Mouse (Mus musculus): Measurements from ENCODE around the gene Ccna1.

The Ccna1 gene

GRCm38 (mm10) chr3:55065738-55066665 lies 10.7 kb upstream of the Ccna1 start:
- no peak for DNase-seq (ENCODE audit: low spot score in 2 of 2)

DNA sequence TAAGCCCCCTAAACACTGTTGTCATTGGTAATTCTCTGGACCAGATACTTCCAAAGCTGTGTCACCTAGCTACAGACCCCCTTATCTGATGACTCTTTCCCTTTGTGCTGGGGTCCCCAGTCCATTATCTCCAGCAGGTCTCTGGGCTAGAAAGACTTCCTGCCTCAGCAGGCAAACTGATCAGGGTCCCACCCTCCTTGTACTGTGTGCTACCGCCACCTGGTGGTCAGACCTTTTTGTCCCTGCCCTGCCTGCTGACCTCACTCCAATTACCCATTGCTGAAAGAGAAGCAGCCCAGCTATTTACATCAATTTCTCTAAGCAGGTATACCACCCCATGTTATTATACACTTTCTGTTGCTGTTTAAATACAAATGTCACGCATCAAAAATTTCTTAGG lies 9.1 kb upstream of the Ccna1 start:
- DNase-seq (ENCODE audit: low spot score in 2 of 2), result peak; percentile 49 to 77

DNA sequence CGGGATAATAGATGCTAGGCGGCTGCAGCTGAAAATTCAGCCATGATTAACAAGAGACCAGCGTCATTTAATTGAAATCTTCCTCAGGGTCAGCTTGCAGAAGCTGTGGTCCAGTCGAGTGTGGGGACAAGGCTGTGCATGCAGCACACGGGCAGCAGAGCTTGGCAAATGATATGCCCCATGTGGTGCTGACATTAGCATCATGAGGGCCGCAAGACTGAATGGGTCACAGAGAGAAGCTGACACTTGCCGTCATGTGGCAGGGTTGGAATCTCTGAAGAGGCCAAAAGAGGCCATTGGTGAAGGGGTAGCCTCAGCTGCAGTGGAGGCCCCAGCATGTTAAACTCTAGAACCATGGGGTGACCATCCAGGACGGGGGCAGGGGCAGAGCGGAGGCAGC lies 7.4 kb upstream of the Ccna1 start:
- DNase-seq (ENCODE audit: low spot score in 2 of 2), result peak in 1 of 2 experiments; percentile 41

DNA sequence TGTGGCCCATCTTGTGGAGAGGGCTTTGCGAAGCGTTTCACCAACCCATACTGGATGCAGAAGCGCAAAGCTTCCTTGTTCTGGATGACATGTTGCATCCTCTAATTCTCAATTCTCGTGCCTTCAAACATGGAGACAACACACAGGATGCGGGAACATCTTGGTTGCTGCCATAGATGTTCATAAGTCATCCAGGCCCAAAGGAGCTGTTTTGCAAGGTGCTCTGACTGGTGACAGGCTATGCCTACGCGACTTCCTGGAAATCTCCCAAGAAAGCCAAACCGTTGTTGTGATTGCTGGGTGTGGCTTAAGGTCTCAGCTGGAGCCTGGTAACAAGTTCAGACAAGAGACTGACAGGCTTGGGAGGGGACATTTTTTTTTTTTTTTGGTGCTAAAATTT lies 1.1 kb upstream of the Ccna1 start:
- DNase-seq (ENCODE audit: low spot score in 2 of 2), result no peak

GRCm38 (mm10) chr3:55055747-55056120 lies 433 bp upstream of the Ccna1 start:
- no peak for DNase-seq (ENCODE audit: low spot score in 2 of 2)

DNA sequence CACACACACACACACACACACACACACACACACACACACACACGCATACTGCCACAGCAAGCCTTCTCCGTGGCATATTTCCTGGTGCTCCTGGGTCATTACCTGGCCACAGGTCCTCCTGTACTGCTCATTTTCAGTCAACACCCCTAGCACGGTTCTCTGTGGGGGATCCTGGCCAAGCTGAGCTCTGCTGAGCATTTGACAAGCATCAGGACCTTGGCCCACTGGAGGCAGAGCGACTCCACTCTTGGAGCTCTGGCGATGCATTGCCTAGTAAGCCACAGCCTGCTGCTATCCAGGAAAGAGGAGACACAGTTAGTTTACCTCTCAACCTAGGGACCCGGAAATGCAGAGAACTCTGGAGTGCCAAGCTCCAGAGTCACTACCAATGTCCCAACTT lies 1.1 kb downstream of the Ccna1 start:
- no peak for DNase-seq (ENCODE audit: low spot score in 2 of 2)

DNA sequence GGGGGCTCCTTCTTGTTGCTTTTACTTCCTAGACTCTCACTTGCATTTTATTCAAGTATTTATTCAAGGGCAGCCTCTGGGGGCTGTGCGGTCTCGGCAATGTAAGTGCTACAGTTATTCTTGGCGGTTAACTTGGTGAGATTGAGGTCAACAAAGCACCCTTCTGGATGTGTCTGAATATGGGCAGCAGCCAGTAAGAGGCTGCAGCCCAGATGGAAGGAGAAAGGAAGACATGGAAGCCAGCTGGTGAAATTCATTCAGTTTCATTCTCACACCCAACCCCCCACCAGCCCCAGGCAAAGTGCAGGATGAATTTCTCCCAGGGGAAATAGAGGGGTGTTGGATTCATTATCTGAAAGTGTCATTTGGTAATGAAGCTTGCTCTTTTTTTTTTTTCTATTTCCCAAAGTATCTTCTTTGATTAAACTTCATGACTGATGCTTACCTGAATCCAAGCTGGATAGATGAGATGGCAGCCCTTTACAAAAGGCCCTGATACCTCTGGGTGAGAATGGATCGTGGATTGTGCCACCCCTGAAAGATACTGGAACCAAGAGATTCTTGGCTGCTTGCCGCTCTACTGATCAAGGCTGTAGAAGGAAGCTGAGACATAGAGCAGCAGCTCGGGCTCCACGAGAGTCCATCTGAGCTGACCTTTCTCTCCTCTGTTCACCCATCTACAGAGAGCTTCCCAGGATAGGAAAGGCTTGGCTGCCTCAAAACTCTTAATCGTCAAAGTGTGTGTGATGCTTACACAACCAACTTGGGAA lies 10.5 kb downstream of the Ccna1 start:
- no peak for DNase-seq (ENCODE audit: low spot score in 2 of 2)

- no peak for DNase-seq (ENCODE audit: low spot score in 2 of 2)
These were observed 17.7 kb downstream of the Ccna1 start for GRCm38 (mm10) chr3:55037608-55038007.

- no peak for DNase-seq (ENCODE audit: low spot score in 2 of 2)
These were observed 27.9 kb downstream of the Ccna1 start for GRCm38 (mm10) chr3:55027271-55027840.

GRCm38 (mm10) chr3:55025502-55025901 lies 29.8 kb downstream of the Ccna1 start:
- DNase-seq (ENCODE audit: low spot score in 2 of 2), result no peak

- no peak for DNase-seq (ENCODE audit: low spot score in 2 of 2)
These were observed 32.0 kb downstream of the Ccna1 start for GRCm38 (mm10) chr3:55023347-55023746.

DNA sequence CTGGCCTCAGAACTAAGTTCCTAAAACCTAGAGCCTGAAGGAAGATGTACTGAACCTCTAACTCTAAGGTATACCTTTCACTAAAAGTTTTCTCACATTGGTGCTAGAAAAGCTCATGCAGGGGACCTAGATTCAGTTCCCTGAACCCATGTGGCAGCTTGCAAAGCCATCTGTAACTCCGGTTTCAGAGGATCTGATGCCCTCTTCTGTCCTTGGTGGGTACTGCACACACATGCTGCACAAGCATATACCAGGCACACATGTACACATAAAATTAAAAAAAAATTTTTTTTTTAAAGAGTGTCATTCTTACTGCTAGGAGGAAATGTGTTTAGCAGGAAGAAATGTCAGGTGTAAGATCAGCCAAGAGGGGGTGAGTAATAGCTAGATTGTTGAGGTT lies 33.1 kb downstream of the Ccna1 start:
- DNase-seq (ENCODE audit: low spot score in 2 of 2), result no peak

DNA sequence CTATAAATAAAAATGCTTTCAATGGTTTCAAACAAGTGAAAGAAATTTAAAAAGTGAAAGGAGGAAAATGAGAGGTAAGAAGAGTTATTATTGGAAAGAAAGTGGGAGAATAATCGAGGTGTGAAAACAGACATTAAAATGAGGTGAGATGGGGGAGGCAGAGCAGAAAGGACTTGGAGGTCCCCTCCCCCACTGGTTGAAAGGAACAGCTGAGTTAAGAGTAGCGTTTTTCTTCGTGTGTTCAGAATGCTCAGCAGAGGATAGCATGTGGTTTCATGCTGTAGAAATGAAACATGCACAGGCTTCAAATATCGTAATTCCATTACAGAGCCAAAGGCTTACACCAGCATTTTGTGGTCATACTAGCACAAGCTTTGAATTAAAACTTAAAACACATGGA lies 42.8 kb downstream of the Ccna1 start:
- DNase-seq (ENCODE audit: low spot score in 2 of 2), result no peak

DNA sequence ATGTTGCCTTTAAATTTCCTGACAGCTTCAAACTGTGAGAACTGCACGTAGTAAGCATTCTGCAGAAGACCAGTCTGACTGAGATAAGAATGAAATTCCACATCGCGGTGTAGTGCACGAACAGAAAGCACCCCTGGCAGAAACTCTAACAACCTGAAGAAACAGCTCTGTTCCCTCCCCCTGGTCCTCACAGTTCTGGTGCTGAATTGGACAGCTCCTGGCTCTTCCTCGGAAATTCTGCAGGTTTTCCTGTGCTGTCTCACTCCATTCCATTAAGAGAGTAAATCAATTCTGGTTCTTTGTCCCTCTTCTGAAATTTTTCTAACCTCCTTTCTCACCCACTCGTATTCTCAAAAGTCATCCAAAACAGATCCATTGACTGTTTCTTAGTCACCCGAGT lies 43.6 kb downstream of the Ccna1 start:
- DNase-seq (ENCODE audit: low spot score in 2 of 2), result no peak

- DNase-seq (ENCODE audit: low spot score in 2 of 2), result no peak
These were observed 46.1 kb downstream of the Ccna1 start for GRCm38 (mm10) chr3:55008965-55009741.

DNA sequence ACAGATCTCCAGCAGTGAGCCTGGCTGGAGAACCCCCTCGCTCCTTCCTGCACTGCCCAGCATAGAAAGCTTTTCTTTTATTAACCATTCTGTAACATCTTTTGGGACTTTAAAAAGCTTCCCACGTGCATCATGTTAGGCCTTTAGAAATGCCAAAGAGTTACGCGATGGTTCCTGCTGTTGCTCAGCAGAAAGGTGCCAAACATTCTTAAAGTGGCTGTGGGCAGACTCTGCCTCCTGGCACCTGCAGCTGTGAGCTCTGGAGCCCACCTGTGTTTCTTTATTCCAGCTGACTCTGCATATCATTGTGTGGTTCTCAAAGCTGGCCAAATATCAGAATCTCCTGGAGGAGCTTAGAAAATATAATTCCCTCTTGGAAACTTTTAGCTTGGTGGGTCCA lies 51.3 kb downstream of the Ccna1 start:
- DNase-seq (ENCODE audit: low spot score in 2 of 2), result no peak

DNA sequence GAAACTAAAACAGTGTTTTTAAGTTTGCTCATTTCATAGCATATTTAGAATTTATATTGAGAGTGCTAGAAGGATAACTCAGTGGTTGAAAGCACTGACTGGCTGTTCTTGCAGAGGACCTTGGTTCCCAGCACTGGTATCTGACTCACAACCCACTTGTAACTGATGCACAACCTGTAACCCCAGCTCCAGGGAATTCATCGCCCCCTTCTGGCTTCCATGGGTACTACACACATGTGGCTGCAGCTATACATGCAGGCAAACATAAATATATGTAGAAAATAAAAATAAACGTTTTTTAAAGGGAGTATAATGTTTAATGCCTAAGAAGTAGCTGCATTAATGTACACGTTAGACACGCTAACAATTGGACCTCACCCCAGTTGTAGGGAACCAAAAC lies 53.6 kb downstream of the Ccna1 start:
- DNase-seq (ENCODE audit: low spot score in 2 of 2), result no peak

Measured in spleen, postnatal 4 days (tissue).